ENCODE assay signal across 9 mouse cellular contexts in genomic region chr6:87502831-87503286, GRCm38 (mm10). TPM values are rescaled to one million over a fixed set of nuclear protein-coding genes. Genes with fewer than 3 reads are reported as not detected.
DNase-seq lines count a peak whose midpoint lies in the region; ATAC-seq lines count a peak whose summit lies in the region.
"Had no signal": no experiment of that assay in that cellular context is flagged by ENCODE, and none has a peak within 500 bp of the region (broad histone marks: within the 10 kb centered on the region; RNA-seq: fewer than 3 reads in every experiment).

No protein-coding gene starts in this region.

- intact Hi-C loops in left cerebral cortex, postnatal 36 days (cut with DNase I) = no loop called here
- intact Hi-C loops in heart, postnatal 36 days (cut with DNase I) = no loop called here

- H3K4me1 ChIP-seq in brown adipose tissue, adult 24 weeks (ENCODE audit: control insufficient read depth, insufficient read depth, insufficient read length, low read length) = no peaks in the 10 kb centered on the region; the same call in 1 of the 2 replicates
- H3K4me1 ChIP-seq in intestine, embryonic 16.5 days (ENCODE audit: control insufficient read depth, insufficient read depth, low read length) = no peaks in the 10 kb centered on the region

- no peak overlapping the region for H3K4me2 ChIP-seq in intestine, embryonic 16.5 days (ENCODE audit: low read depth, low read length)

- H3K9ac ChIP-seq in intestine, embryonic 16.5 days (ENCODE audit: low read depth, low read length) = no peak overlapping the region

- no peak for ATAC-seq in intestine, embryonic 16.5 days

- H3K27me3 ChIP-seq in intestine, embryonic 16.5 days (replicated peaks; ENCODE audit: control insufficient read depth, insufficient read depth, low read length) = no peaks in the 10 kb centered on the region

- peaks cover 82% of the 10 kb centered on the region for H3K79me2 ChIP-seq in macrophage (ENCODE audit: inconsistent target)

- peaks cover 14% of the 10 kb centered on the region; the same call in 1 of the 2 replicates for H3K36me3 ChIP-seq in macrophage (ENCODE audit: inconsistent target)
- no peaks in the 10 kb centered on the region for H3K36me3 ChIP-seq in intestine, embryonic 16.5 days (ENCODE audit: control insufficient read depth, insufficient read depth, low read length)

- H3K9me3 ChIP-seq in intestine, embryonic 16.5 days (ENCODE audit: control insufficient read depth, low read length) = no peaks in the 10 kb centered on the region

- under 1% methylated on average over 10 of the region's 10 CpGs for WGBS in macrophage (ENCODE audit: missing documents)
- 66% methylated on average over 10 of the region's 10 CpGs for WGBS in intestine, embryonic 16.5 days

- peak overlapping the region; percentile 43; the same call in 1 of the 2 replicates for H3K27ac ChIP-seq in brown adipose tissue, adult 24 weeks (replicated peaks; ENCODE audit: low read depth, low read length)
- H3K27ac ChIP-seq in macrophage = peak overlapping the region; percentile 84
- H3K27ac ChIP-seq in intestine, embryonic 16.5 days (ENCODE audit: low read length) = no peak overlapping the region

- DNase-seq in layer of hippocampus, adult 9-11 months = peak; percentile 71
- DNase-seq in layer of hippocampus, adult 8-10 months (ENCODE audit: low spot score in 2 of 2) = no peak
- peak; percentile 53 for DNase-seq in thymus, postnatal 0 days (ENCODE audit: low spot score)
- no peak for DNase-seq in left cerebral cortex, postnatal 36 days (ENCODE audit: low spot score in 2 of 2)
- DNase-seq in heart, postnatal 36 days = no peak
- DNase-seq: right cerebral cortex, postnatal 25 days had no signal

- no peak overlapping the region for H3K4me3 ChIP-seq in brown adipose tissue, adult 24 weeks (ENCODE audit: insufficient read depth, low read depth, low read length)
- no peak overlapping the region for H3K4me3 ChIP-seq in macrophage (ENCODE audit: inconsistent target)
- no peak overlapping the region for H3K4me3 ChIP-seq in intestine, embryonic 16.5 days (ENCODE audit: low read length)

RNA-seq across cellular contexts. Expression of gene Arhgap25, which starts 30.2 kb away (rescaled TPM):
- 1 to 10 TPM; 2.9 to 8.9 (median 5.9) TPM for total RNA-seq in layer of hippocampus, adult 8-10 months (2022)
- polyA plus RNA-seq in brown adipose tissue, adult 24 weeks (2012; ENCODE audit: insufficient read depth, insufficient read length, missing spikeins) = 1.5 and 2.3 TPM in 2 replicates
- 100 to 1,000 TPM in 17 of 26 experiments, 10 to 100 TPM in 9; 16.9 to 236 (median 130) TPM for total RNA-seq in macrophage (2018; cell fraction: chromatin; rRNA removed)
- total RNA-seq in macrophage (2018; cell fraction: cytosol; rRNA removed) = 100 to 1,000 TPM in 2 of 26 experiments, 10 to 100 TPM in 24; 20.6 to 107 (median 78.6) TPM
- 100 to 1,000 TPM in 15 of 26 experiments, 10 to 100 TPM in 11; 20.6 to 179 (median 118) TPM for total RNA-seq in macrophage (2018; cell fraction: nucleus; rRNA removed)
- 57.1 to 128 TPM (median 92.0 TPM) in 3 replicates for polyA plus RNA-seq in macrophage (2018)
- polyA plus RNA-seq in thymus, postnatal 0 days (2015; fragmentation: Nextera tagmentation; extraction: Ambion mirVana) = 34.5 and 34.6 TPM in 2 replicates
- 10 to 100 TPM in 1 of 2 experiments, 1 to 10 TPM in 1; 7.9 to 10.7 TPM for total RNA-seq in left cerebral cortex, postnatal 36 days (2021)
- 1 to 10 TPM; 3.0 to 3.7 TPM for total RNA-seq in heart, postnatal 36 days (2021)
- 3.4 and 4.2 TPM in 2 replicates for polyA plus RNA-seq in intestine, embryonic 16.5 days (2015; fragmentation: Nextera tagmentation; extraction: Ambion mirVana)

Comparison
In these comparisons a context has a peak if more than half of its experiments do, and no peak if none do; other contexts are left out.
1. DNase-seq: peak in layer of hippocampus, adult 9-11 months (single experiment) and thymus, postnatal 0 days (single experiment); none in layer of hippocampus, adult 8-10 months (0 of 2), left cerebral cortex, postnatal 36 days (0 of 2) and heart, postnatal 36 days (0 of 2).